Mouse (Mus musculus) bone marrow, adult 2 months (tissue): ENCODE data around the gene Gm16181. TPM values are rescaled to one million over a fixed set of nuclear protein-coding genes. Genes with fewer than 3 reads are reported as not detected.
"Not testable (repeated sequence)": the region's sequence is repeated elsewhere in the genome, so short reads cannot be mapped to it uniquely, and the experiment has no call there.

Experiments
- H3K27ac ChIP-seq: fragments of 200-500 bp; 2 replicates; pipeline ENCODE4 v1.5.1; 2012; ENCODE audit warnings: low read depth, mild to moderate bottlenecking, control low read depth, inconsistent platforms, low read length; ENCODE audit not compliant: control insufficient read depth, poor library complexity, insufficient read depth
- H3K4me1 ChIP-seq: fragments of 200-500 bp; 2 replicates; pipeline ENCODE4 v1.6.1; 2011; ENCODE audit warnings: low read length; ENCODE audit not compliant: control insufficient read depth, insufficient read depth
- H3K4me3 ChIP-seq: fragments of 200-500 bp; replicated peaks from 2 replicates; pipeline ENCODE3; 2011; ENCODE audit warnings: mild to moderate bottlenecking, low read depth, low read length, control low read depth; ENCODE audit not compliant: control insufficient read depth
- CTCF ChIP-seq: fragments of 200-500 bp; IDR thresholded peaks from 2 replicates; pipeline ENCODE4 v1.5.1; 2011; ENCODE audit warnings: low read length, control low read depth; ENCODE audit not compliant: control insufficient read depth, insufficient read depth
- POLR2A ChIP-seq: fragments of 200-500 bp; IDR thresholded peaks from 2 replicates; pipeline ENCODE4 v1.6.1; 2011; ENCODE audit warnings: low read depth, mild to moderate bottlenecking, control low read depth, low read length, borderline replicate concordance; ENCODE audit not compliant: control insufficient read depth
- WGBS: fragments of 180-500 bp; shearing (Covaris S2); methylation state at CpG from one replicate; pipeline ENCODE4 v1.1.7; 2018; 5-methylcytosine and 5-hydroxymethylcytosine counted together
- polyA plus RNA-seq: library from polyadenylated mRNA; stranded (reverse); fragments of >200 nt; gene quantifications from 2 replicates; pipeline ENCODE4 v1.2.4, GENCODE M21; 2011; ENCODE audit warnings: low replicate concordance; ENCODE audit not compliant: missing spikeins, insufficient read depth, insufficient read length

The Gm16181 gene
- polyA plus RNA-seq, 1 experiment = not detected

DNA sequence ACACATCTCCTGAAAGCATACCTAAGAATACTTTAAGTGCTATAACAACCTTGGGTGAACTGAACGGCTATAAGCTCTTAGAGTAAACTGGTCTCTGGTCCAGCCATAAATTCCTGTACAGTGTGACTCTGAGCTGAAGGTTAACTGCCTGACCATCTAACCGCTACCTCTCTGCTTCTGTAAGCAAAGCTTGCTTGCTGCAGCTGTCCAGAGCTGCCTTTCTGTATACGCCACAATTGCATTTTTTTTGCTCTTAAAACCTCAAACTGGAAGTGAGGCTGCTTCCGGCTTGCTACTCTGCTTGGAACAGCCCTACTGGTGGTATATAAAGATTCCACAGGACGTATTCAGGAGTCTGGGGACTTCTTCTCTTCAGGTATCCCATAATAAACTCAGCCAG, 12.0 kb downstream of the Gm16181 start:
- WGBS = 10% methylated on average over 5 of the region's 5 CpGs
- H3K4me3 ChIP-seq = no peak overlapping the region
- TF ChIP-seq CTCF (no peak), POLR2A (no peak)
- peak overlapping the region; percentile 95 for H3K27ac ChIP-seq
- H3K4me1 ChIP-seq = peaks cover 9% of the 10 kb centered on the region

GRCm38 (mm10) chr17:35233114-35233980, 12.7 kb downstream of the Gm16181 start, which contains the start of gene Atp6v1g2:
TSS of gene Atp6v1g2 (plus strand) at chr17:35233660.
- Histone ChIP-seq H3K4me1 (peaks cover 9% of the 10 kb centered on the region), H3K27ac (peak within 1 kb of the TSS; percentile 95), H3K4me3 (peak within 1 kb of the TSS; percentile 77)
- TF ChIP-seq CTCF (no peak), POLR2A (no peak)
- WGBS = 15% methylated on average over 18 of the region's 18 CpGs

DNA sequence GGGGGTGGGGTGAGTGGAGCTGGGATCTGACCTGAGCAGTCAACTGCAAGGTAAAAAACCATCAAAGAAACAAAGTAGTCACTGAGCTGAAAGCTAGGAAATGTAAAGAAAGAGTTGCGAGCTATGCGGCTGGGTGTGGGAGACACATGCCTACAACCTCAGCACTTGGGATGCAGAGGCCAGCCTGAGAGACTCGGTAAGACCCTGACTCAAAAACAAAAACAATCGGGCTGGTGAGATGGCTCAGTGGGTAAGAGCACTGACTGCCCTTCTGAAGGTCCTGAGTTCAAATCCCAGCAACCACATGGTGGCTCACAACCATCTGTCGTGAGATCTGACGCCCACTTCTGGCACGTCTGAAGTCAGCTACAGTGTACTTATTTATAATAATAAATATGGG, 13.5 kb downstream of the Gm16181 start:
- H3K27ac ChIP-seq = peak overlapping the region; percentile 95; the same call in 1 of the 2 replicates
- WGBS = 44% methylated on average over 7 of the region's 7 CpGs
- H3K4me1 ChIP-seq = not testable (repeated sequence)
- peak overlapping the region; percentile 39 for H3K4me3 ChIP-seq

GRCm38 (mm10) chr17:35234903-35235302, 14.3 kb downstream of the Gm16181 start:
- Histone ChIP-seq H3K4me3 (peak overlapping the region; percentile 77), H3K4me1 (peaks cover 9% of the 10 kb centered on the region), H3K27ac (peak overlapping the region; percentile 95)
- 0 out of 2 replicates have a peak, but pooled peaks have one; percentile 8 for TF ChIP-seq CTCF
- peak; percentile 60; the same call in 1 of the 2 replicates for TF ChIP-seq POLR2A
- WGBS = 3% methylated on average over 31 of the region's 31 CpGs

DNA sequence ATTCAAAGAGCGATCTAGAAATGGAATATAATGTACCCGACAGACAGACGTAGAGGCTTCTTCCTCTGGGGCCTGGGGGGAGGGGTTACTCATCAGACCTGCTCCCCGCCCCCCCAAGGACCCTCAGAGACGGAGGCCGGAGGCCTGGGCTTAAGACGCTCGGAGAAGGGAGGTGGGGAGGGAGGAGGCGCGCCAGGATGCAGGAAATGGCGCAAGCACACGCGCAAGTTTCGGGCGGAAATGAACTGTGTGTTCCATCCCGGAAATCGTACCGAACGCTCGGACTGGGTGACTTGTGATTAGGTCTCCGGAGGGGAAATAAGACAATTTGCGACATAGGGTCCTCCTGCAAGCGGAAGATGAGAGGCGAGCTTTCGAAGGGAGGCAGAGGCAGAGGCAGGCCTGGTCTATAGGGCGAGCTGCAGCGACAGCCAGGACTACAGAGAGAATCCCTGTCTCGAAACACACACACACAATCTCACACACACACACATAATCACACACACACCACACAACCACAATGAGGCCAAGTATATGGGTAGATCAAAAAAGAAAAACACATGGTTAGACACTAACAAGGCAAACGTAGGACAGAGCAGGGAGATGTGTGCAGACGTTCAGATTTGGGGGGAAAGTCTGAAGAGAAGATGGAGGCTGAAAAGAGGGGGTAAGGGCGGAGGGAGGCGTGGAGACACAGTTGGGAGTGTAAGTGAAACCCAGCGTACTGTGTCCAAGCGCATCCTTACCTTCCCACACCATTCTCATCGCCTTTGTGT, 15.2 kb downstream of the Gm16181 start, which contains the start of gene Nfkbil1:
Gene Nfkbil1 (minus strand): TSS at position 179 of the 776 bp plus-strand sequence.
- peaks cover 9% of the 10 kb centered on the region for H3K4me1 ChIP-seq
- peak; percentile 66 for TF ChIP-seq POLR2A
- TF ChIP-seq CTCF = peak; percentile 14; the same call in 1 of the 2 replicates
- under 1% methylated on average over 35 of the region's 35 CpGs for WGBS

DNA sequence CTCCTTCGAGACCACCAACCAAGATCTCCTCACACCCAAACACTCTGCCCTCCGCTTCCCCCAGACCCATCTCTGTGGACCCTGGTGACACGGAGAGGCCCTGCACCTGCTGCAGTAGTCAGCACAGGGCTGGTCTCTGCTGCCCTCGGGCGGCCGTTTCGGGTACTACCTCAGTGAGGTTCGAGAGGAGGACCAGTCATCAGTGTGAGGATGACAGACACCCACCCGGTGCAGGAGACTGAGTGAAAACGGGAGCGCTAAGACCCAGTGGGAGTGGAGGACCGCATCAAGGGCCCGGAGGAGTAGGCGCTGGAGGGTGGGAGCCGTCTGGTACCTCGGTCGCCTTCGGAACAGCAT, 15.7 kb downstream of the Gm16181 start:
- TF ChIP-seq POLR2A (no peak), CTCF (peak; percentile 98)
- Histone ChIP-seq H3K4me3 (peak overlapping the region; percentile 86), H3K4me1 (peaks cover 5% of the 10 kb centered on the region), H3K27ac (peak overlapping the region; percentile 91)
- WGBS = 2% methylated on average over 18 of the region's 18 CpGs

More for the DNA sequence above, 15.2 kb downstream of the Gm16181 start, which contains the start of gene Nfkbil1:
- Histone ChIP-seq H3K4me3 (peak within 1 kb of the TSS; percentile 86), H3K27ac (peak within 1 kb of the TSS; percentile 95)

DNA sequence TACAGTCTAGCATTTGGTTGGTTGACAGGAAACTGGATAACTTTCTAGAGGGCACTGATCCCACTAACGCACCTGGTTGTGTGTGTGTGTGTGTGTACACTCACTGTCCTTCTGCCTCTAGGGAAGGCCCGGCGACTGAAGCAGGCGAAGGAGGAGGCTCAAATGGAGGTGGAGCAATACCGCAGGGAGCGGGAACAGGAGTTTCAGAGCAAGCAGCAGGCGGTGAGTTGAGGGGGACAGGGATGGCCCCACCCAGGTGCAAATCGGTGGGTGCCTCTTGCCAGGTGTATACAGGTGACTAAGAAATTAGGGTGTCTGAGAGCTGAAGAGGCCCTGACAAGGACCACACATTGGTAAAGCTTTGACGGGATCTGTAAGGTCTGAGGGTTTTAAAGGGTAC, 16.4 kb downstream of the Gm16181 start:
- WGBS = 88% methylated on average over 9 of the region's 9 CpGs
- TF ChIP-seq CTCF (no peak), POLR2A (no peak)
- no peak overlapping the region for H3K4me3 ChIP-seq
- H3K4me1 ChIP-seq = peaks cover 1% of the 10 kb centered on the region
- H3K27ac ChIP-seq = no peak overlapping the region

- no peak overlapping the region for H3K4me3 ChIP-seq
- 93% methylated on average over 12 of the region's 12 CpGs for WGBS
- no peak for TF ChIP-seq POLR2A
- no peak for TF ChIP-seq CTCF
- no peak overlapping the region for H3K27ac ChIP-seq
- peaks cover 1% of the 10 kb centered on the region for H3K4me1 ChIP-seq
Observed at GRCm38 (mm10) chr17:35237504-35237903, 16.9 kb downstream of the Gm16181 start.
